Mouse (Mus musculus): Measurements from ENCODE around the gene Tmem178b. TPM values are rescaled to one million over a fixed set of nuclear protein-coding genes. Genes with fewer than 3 reads are reported as not detected.

Tmem178b gene
- polyA plus RNA-seq, 1 experiment from 2014 or later, result 0.15 TPM

GRCm38 (mm10) chr6:40076670-40077313 is 203.7 kb downstream of the Tmem178b start:
- H3K9ac ChIP-seq (ENCODE audit: low read depth, low read length), result no peak overlapping the region
- H3K4me1 ChIP-seq (ENCODE audit: control insufficient read depth, insufficient read depth, low read length), result no peaks in the 10 kb centered on the region
- no peaks in the 10 kb centered on the region for H3K27me3 ChIP-seq (ENCODE audit: control insufficient read depth, insufficient read depth, low read length)
- no peaks in the 10 kb centered on the region for H3K9me3 ChIP-seq (ENCODE audit: control insufficient read depth, low read length)
- no peak overlapping the region for H3K4me3 ChIP-seq (ENCODE audit: low read length)
- 85% methylated on average over 5 of the region's 5 CpGs for WGBS
- no peak for ATAC-seq (ENCODE audit: low FRiP score, low TSS enrichment)
- H3K4me2 ChIP-seq (replicated peaks; ENCODE audit: low read depth, low read length), result no peak overlapping the region
- no peak overlapping the region for H3K27ac ChIP-seq (ENCODE audit: low read depth, low read length)
- no peaks in the 10 kb centered on the region for H3K36me3 ChIP-seq (ENCODE audit: control insufficient read depth, insufficient read depth, low read length)

DNA sequence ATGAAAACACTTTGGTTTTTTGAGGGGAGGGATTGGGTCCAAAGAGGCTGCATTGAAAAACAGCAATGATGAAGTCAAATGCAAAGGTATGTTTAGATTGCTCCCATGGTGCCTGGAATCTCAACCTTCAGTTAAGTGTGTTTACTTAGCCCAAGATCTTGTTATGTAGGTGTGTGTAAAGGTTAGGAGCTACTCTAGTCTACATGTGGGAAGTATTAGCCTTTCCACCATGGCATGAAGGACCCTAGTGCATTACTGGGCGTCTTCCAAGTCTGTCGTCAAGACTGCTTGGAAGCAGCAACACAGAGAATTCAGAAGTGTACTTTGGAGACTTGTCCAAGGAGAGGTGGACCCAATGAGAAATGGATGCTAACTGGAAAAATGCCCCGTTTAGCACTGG is 205.3 kb downstream of the Tmem178b start:
- Histone ChIP-seq H3K27ac (ENCODE audit: low read depth, low read length) (no peak overlapping the region), H3K4me2 (replicated peaks; ENCODE audit: low read depth, low read length) (no peak overlapping the region), H3K4me1 (ENCODE audit: control insufficient read depth, insufficient read depth, low read length) (no peaks in the 10 kb centered on the region), H3K4me3 (ENCODE audit: low read length) (no peak overlapping the region), H3K9ac (ENCODE audit: low read depth, low read length) (no peak overlapping the region), H3K27me3 (ENCODE audit: control insufficient read depth, insufficient read depth, low read length) (no peaks in the 10 kb centered on the region), H3K9me3 (ENCODE audit: control insufficient read depth, low read length) (no peaks in the 10 kb centered on the region), H3K36me3 (ENCODE audit: control insufficient read depth, insufficient read depth, low read length) (no peaks in the 10 kb centered on the region)
- WGBS, result 88% methylated on average over 3 of the region's 3 CpGs
- no peak for ATAC-seq (ENCODE audit: low FRiP score, low TSS enrichment)

DNA sequence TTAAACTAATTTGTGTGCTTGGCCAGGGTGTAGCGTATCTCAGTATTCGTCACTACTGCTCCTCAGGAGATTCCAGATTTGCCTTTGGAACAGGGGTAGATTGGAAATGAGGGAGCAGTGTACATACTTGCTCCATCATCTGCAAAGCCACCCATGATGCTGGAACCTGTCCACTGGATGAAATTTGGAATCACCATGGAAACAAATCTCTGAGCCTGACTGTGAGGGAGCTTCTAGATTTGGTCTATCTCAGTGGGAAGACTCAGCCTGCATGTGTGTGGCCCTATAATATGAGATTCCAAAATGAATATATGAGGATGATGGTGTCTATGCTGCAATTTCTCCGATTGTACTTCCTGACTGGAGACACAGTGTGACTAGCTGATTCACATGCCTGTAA is 210.7 kb downstream of the Tmem178b start:
- H3K36me3 ChIP-seq (ENCODE audit: control insufficient read depth, insufficient read depth, low read length), result no peaks in the 10 kb centered on the region
- H3K9me3 ChIP-seq (ENCODE audit: control insufficient read depth, low read length), result no peaks in the 10 kb centered on the region
- H3K27me3 ChIP-seq (ENCODE audit: control insufficient read depth, insufficient read depth, low read length), result no peaks in the 10 kb centered on the region
- no peak overlapping the region for H3K27ac ChIP-seq (ENCODE audit: low read depth, low read length)
- no peak overlapping the region for H3K4me2 ChIP-seq (replicated peaks; ENCODE audit: low read depth, low read length)
- 84% methylated on average over 3 of the region's 3 CpGs for WGBS
- H3K4me3 ChIP-seq (ENCODE audit: low read length), result no peak overlapping the region
- H3K4me1 ChIP-seq (ENCODE audit: control insufficient read depth, insufficient read depth, low read length), result no peaks in the 10 kb centered on the region
- no peak for ATAC-seq (ENCODE audit: low FRiP score, low TSS enrichment)
- H3K9ac ChIP-seq (ENCODE audit: low read depth, low read length), result no peak overlapping the region

DNA sequence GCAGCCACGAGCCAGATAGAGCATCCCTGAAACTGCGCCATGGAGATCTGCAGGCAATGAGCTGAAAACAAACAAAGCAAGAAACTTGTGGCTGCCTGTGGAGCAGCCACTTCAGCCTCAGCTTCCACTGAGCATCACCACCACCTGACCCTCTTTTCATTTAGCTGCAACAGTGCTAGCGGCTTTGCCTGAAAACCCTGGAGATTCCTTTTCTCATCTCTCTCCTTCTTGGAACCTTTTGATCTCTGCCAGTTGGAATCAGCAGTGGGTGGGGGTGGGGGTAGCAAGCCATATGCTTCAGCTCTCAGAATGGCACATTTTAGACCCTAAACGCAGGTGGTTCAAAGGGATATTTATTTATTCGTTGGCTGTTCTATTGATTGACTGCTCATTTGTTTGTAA is 218.2 kb downstream of the Tmem178b start:
- H3K27ac ChIP-seq (ENCODE audit: low read depth, low read length), result no peak overlapping the region
- ATAC-seq (ENCODE audit: low FRiP score, low TSS enrichment), result no peak
- H3K9me3 ChIP-seq (ENCODE audit: control insufficient read depth, low read length), result no peaks in the 10 kb centered on the region
- 36% methylated on average over 5 of the region's 5 CpGs for WGBS
- H3K4me3 ChIP-seq (ENCODE audit: low read length), result no peak overlapping the region
- H3K9ac ChIP-seq (ENCODE audit: low read depth, low read length), result no peak overlapping the region
- no peaks in the 10 kb centered on the region for H3K27me3 ChIP-seq (ENCODE audit: control insufficient read depth, insufficient read depth, low read length)
- no peak overlapping the region for H3K4me2 ChIP-seq (replicated peaks; ENCODE audit: low read depth, low read length)
- no peaks in the 10 kb centered on the region for H3K36me3 ChIP-seq (ENCODE audit: control insufficient read depth, insufficient read depth, low read length)
- H3K4me1 ChIP-seq (ENCODE audit: control insufficient read depth, insufficient read depth, low read length), result no peaks in the 10 kb centered on the region

DNA sequence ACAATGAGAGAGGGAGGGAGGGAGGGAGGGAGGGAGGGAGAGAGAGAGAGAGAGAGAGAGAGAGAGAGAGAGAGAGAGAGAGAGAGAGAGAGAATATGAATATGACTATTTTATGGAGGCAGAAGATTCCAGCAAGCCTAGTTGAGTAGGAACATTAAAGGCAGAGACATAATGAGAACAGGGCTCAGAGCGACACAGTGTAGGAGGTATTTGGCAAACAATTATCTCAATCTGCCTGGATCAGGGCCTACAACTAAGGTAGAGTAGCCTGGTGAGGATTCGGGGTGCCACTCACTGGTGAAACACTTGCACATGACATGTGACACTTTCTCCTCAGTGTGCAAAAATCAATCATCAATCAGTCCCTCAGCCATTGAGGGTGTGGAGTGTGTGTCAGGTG is 225.4 kb downstream of the Tmem178b start:
- Histone ChIP-seq H3K9ac (ENCODE audit: low read depth, low read length) (no peak overlapping the region), H3K9me3 (ENCODE audit: control insufficient read depth, low read length) (no peaks in the 10 kb centered on the region), H3K4me1 (ENCODE audit: control insufficient read depth, insufficient read depth, low read length) (no peaks in the 10 kb centered on the region), H3K36me3 (ENCODE audit: control insufficient read depth, insufficient read depth, low read length) (no peaks in the 10 kb centered on the region), H3K4me2 (replicated peaks; ENCODE audit: low read depth, low read length) (no peak overlapping the region), H3K27me3 (ENCODE audit: control insufficient read depth, insufficient read depth, low read length) (no peaks in the 10 kb centered on the region), H3K27ac (ENCODE audit: low read depth, low read length) (no peak overlapping the region), H3K4me3 (ENCODE audit: low read length) (no peak overlapping the region)
- ATAC-seq (ENCODE audit: low FRiP score, low TSS enrichment), result no peak
- 82% methylated on average over 2 of the region's 2 CpGs for WGBS

DNA sequence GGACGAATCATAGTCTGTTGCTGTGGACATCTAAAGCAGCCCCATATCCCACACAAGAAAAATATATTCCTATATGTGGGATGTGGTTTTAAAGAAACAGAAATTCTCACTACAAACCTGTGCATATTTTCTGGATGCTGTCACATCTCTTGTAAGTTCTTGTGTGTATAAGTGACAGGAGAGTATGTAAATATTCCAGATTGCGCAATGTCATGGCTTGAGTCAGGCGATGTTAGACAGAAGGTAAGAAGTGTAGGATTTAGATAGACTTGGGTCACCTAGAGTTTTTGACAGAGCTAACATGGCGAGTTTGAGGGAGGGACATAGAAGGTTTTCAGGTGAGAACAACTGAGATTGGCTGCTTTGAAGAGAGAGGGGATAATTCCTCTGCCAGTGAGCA is 228.7 kb downstream of the Tmem178b start:
- no peak overlapping the region for H3K9ac ChIP-seq (ENCODE audit: low read depth, low read length)
- no peak overlapping the region for H3K4me2 ChIP-seq (replicated peaks; ENCODE audit: low read depth, low read length)
- ATAC-seq (ENCODE audit: low FRiP score, low TSS enrichment), result no peak
- H3K27me3 ChIP-seq (ENCODE audit: control insufficient read depth, insufficient read depth, low read length), result no peaks in the 10 kb centered on the region
- 78% methylated on average over 4 of the region's 4 CpGs for WGBS
- no peaks in the 10 kb centered on the region for H3K4me1 ChIP-seq (ENCODE audit: control insufficient read depth, insufficient read depth, low read length)
- H3K9me3 ChIP-seq (ENCODE audit: control insufficient read depth, low read length), result no peaks in the 10 kb centered on the region
- H3K36me3 ChIP-seq (ENCODE audit: control insufficient read depth, insufficient read depth, low read length), result no peaks in the 10 kb centered on the region
- no peak overlapping the region for H3K4me3 ChIP-seq (ENCODE audit: low read length)
- no peak overlapping the region for H3K27ac ChIP-seq (ENCODE audit: low read depth, low read length)

DNA sequence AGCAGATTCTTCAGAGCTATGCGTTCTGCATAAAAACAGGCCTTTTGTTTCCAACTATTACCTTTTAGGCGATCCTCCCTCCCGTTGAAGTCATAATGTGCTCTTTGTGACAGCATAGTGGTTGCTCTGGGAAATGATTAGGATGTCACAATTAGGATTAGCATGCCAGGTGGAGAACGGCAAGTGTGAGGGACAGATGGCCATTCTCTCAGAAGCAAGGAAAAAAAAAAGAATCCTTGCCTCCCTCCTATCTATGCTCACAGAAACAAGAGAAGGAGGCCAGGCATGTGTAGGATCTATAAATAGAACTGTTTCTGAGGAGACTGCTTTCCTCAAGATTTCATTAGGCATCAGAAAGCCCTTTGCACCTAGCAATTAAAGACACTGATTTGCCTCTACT is 229.8 kb downstream of the Tmem178b start:
- Histone ChIP-seq H3K27ac (ENCODE audit: low read depth, low read length) (no peak overlapping the region), H3K9ac (ENCODE audit: low read depth, low read length) (no peak overlapping the region), H3K4me2 (replicated peaks; ENCODE audit: low read depth, low read length) (no peak overlapping the region), H3K36me3 (ENCODE audit: control insufficient read depth, insufficient read depth, low read length) (no peaks in the 10 kb centered on the region), H3K4me3 (ENCODE audit: low read length) (no peak overlapping the region), H3K4me1 (ENCODE audit: control insufficient read depth, insufficient read depth, low read length) (no peaks in the 10 kb centered on the region), H3K9me3 (ENCODE audit: control insufficient read depth, low read length) (no peaks in the 10 kb centered on the region), H3K27me3 (ENCODE audit: control insufficient read depth, insufficient read depth, low read length) (no peaks in the 10 kb centered on the region)
- 64% methylated on average over 4 of the region's 4 CpGs for WGBS
- no peak for ATAC-seq (ENCODE audit: low FRiP score, low TSS enrichment)

DNA sequence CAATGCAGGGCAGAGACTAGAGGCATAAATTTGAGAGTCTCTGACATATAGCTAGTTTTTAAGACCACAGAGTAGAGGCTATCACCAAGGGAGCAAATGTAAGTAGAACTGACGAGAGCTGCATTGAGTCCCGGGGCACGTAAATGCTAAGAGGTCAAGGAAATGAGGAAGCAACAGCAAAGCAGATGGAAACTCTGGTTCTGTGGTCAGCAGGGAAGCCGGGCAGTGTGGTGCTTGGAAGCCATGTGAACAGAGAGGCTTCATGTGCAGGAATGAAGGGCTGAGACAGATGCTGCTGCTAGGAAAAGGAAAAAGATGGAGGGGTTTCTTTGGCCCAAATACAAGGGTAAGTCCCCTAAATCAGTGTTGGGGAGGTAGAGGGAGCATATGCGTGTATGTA is 237.0 kb downstream of the Tmem178b start:
- Histone ChIP-seq H3K27me3 (ENCODE audit: control insufficient read depth, insufficient read depth, low read length) (no peaks in the 10 kb centered on the region), H3K4me2 (replicated peaks; ENCODE audit: low read depth, low read length) (no peak overlapping the region), H3K4me1 (ENCODE audit: control insufficient read depth, insufficient read depth, low read length) (no peaks in the 10 kb centered on the region), H3K4me3 (ENCODE audit: low read length) (no peak overlapping the region), H3K27ac (ENCODE audit: low read depth, low read length) (no peak overlapping the region), H3K36me3 (ENCODE audit: control insufficient read depth, insufficient read depth, low read length) (no peaks in the 10 kb centered on the region), H3K9ac (ENCODE audit: low read depth, low read length) (no peak overlapping the region), H3K9me3 (ENCODE audit: control insufficient read depth, low read length) (no peaks in the 10 kb centered on the region)
- no peak for ATAC-seq (ENCODE audit: low FRiP score, low TSS enrichment)
- WGBS, result 62% methylated on average over 5 of the region's 5 CpGs

DNA sequence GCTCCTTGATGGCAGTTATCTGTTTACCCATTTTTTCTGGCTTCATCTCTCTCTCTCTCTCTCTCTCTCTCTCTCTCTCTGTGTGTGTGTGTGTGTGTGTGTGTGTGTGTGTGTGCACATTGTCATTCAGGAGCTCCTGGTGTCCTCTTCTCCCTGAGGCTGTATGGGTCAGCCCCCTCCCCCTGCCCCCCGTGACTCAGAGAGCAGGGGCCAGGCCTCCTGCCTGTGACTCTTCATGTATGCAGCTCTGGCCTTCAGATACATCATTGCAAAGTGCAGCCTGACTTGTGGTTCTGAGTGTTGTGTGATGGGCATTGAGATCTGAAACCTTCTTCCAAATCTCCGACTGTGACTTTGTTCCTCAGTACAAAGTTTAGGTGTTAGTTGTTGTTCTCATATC is 237.7 kb downstream of the Tmem178b start:
- no peak overlapping the region for H3K27ac ChIP-seq (ENCODE audit: low read depth, low read length)
- ATAC-seq (ENCODE audit: low FRiP score, low TSS enrichment), result no peak
- 87% methylated on average over 2 of the region's 2 CpGs for WGBS
- H3K4me3 ChIP-seq (ENCODE audit: low read length), result no peak overlapping the region
- no peak overlapping the region for H3K4me2 ChIP-seq (replicated peaks; ENCODE audit: low read depth, low read length)
- no peak overlapping the region for H3K9ac ChIP-seq (ENCODE audit: low read depth, low read length)
- no peaks in the 10 kb centered on the region for H3K36me3 ChIP-seq (ENCODE audit: control insufficient read depth, insufficient read depth, low read length)
- no peaks in the 10 kb centered on the region for H3K4me1 ChIP-seq (ENCODE audit: control insufficient read depth, insufficient read depth, low read length)
- no peaks in the 10 kb centered on the region for H3K9me3 ChIP-seq (ENCODE audit: control insufficient read depth, low read length)
- no peaks in the 10 kb centered on the region for H3K27me3 ChIP-seq (ENCODE audit: control insufficient read depth, insufficient read depth, low read length)
